In the genomic region with DNA sequence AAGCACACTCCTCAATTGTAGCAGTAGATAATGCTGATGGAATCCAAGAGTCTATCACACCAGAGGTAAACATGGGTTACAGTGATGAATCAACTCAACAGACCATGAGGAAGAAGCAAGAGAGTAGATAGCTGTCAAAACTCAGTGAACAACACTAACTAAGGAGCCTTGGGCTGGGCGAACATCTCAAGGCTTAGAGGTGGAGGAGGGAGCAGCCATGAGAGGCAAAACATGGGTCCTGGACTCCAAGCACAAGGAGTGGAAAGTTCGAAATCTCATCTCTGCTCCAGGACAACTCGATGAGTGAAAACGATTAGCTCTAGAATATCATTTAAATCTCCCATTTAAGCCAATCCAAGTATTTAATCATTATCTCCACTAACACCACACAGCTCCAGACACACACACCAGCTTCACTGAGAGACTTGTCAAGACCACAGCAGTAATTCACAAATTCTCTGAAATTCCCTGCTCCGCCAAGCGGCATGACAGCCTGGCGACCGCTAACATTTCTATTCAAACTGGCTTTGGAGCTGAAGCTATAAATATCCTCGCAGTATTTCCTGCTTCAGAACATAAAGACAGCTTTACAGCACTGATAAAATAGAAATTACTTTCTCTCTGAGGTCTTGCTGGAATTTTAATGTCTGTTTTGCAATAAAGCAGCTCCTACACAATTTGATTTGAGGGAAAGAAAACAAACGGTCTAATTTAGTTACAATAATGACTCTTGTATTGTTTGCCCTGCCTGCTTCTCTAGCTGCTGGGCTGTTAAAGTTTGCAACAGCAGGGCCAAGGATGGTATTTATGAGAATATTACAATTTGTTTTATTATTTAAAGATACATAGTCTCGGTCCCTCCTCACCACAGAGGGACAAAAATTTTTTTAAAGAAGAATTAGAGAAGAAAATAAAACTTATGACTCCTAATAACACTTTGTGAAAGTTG, we compare ENCODE assay signal across 11 mouse cellular contexts.
DNase-seq lines count a peak whose midpoint lies in the region; ATAC-seq and TF ChIP-seq lines count a peak whose summit lies in the region.
"Had no signal": no experiment of that assay in that cellular context is flagged by ENCODE, and none has a peak within 500 bp of the region (broad histone marks: within the 10 kb centered on the region; RNA-seq: fewer than 3 reads in every experiment).

No protein-coding gene starts in this region.

- H3K9me3 ChIP-seq in hindbrain, postnatal 0 days (ENCODE audit: low read length), result no peaks in the 10 kb centered on the region
- H3K9me3 ChIP-seq in hindbrain, embryonic 10.5 days, result no peaks in the 10 kb centered on the region
- H3K9me3 ChIP-seq in forebrain, postnatal 0 days (ENCODE audit: low read length), result no peaks in the 10 kb centered on the region
- H3K9me3 ChIP-seq in neural tube, embryonic 15.5 days (replicated peaks), result no peaks in the 10 kb centered on the region
- H3K9me3 ChIP-seq: limb, embryonic 15.5 days had no signal

- no peaks in the 10 kb centered on the region for H3K36me3 ChIP-seq in hindbrain, postnatal 0 days (ENCODE audit: insufficient read depth, low read length)
- H3K36me3 ChIP-seq in hindbrain, embryonic 10.5 days, result no peaks in the 10 kb centered on the region
- no peaks in the 10 kb centered on the region for H3K36me3 ChIP-seq in forebrain, postnatal 0 days (ENCODE audit: insufficient read depth)
- no peaks in the 10 kb centered on the region for H3K36me3 ChIP-seq in neural tube, embryonic 15.5 days
- H3K36me3 ChIP-seq: limb, embryonic 15.5 days had no signal

- no peak overlapping the region for H3K27ac ChIP-seq in hindbrain, postnatal 0 days
- no peak overlapping the region for H3K27ac ChIP-seq in hindbrain, embryonic 10.5 days
- H3K27ac ChIP-seq in forebrain, postnatal 0 days (ENCODE audit: low read depth, low read length), result peak overlapping the region; percentile 70
- H3K27ac ChIP-seq in neural tube, embryonic 15.5 days (replicated peaks), result peak overlapping the region; percentile 63
- H3K27ac ChIP-seq: limb, embryonic 15.5 days had no signal

- ATAC-seq in hindbrain, postnatal 0 days, result no peak
- ATAC-seq in forebrain, postnatal 0 days, result peak; percentile 76
- peak; percentile 45 for ATAC-seq in neural tube, embryonic 15.5 days (ENCODE audit: low FRiP score)

- H3K9ac ChIP-seq in hindbrain, postnatal 0 days (replicated peaks; ENCODE audit: low read length), result no peak overlapping the region
- no peak overlapping the region for H3K9ac ChIP-seq in forebrain, postnatal 0 days
- H3K9ac ChIP-seq in neural tube, embryonic 15.5 days (replicated peaks), result no peak overlapping the region
- H3K9ac ChIP-seq: limb, embryonic 15.5 days had no signal

- no peak overlapping the region for H3K4me2 ChIP-seq in hindbrain, postnatal 0 days (ENCODE audit: low read depth, low read length)
- H3K4me2 ChIP-seq in forebrain, postnatal 0 days (ENCODE audit: low read depth), result peak overlapping the region; percentile 16; the same call in 1 of the 2 replicates
- peak overlapping the region; percentile 8 for H3K4me2 ChIP-seq in neural tube, embryonic 15.5 days
- H3K4me2 ChIP-seq: limb, embryonic 15.5 days had no signal

- peak; percentile 39 for DNase-seq in hindbrain, postnatal 0 days (ENCODE audit: low spot score)
- DNase-seq in hindbrain, embryonic 10.5 days (ENCODE audit: low spot score), result no peak
- DNase-seq in lung, postnatal 10 days, result peak; percentile 7
- no peak for DNase-seq in lung, postnatal 36 days
- DNase-seq in forebrain, postnatal 0 days, result peak; percentile 76
- DNase-seq in cerebellum, adult 8-10 months, result no peak
- DNase-seq in thymus, postnatal 25 days, result no peak
- DNase-seq: gastrocnemius, postnatal 14 days; thymus, adult 18-20 months had no signal

- WGBS in hindbrain, postnatal 0 days, result 68% methylated on average over 11 of the region's 11 CpGs
- 89% methylated on average over 11 of the region's 11 CpGs for WGBS in hindbrain, embryonic 10.5 days
- 29% methylated on average over 11 of the region's 11 CpGs for WGBS in forebrain, postnatal 0 days
- 15% methylated on average over 11 of the region's 11 CpGs for WGBS in neural tube, embryonic 15.5 days

- H3K4me1 ChIP-seq in hindbrain, postnatal 0 days (ENCODE audit: insufficient read depth, low read length), result no peaks in the 10 kb centered on the region
- H3K4me1 ChIP-seq in hindbrain, embryonic 10.5 days (replicated peaks), result no peaks in the 10 kb centered on the region
- H3K4me1 ChIP-seq in forebrain, postnatal 0 days (ENCODE audit: insufficient read depth), result 0 out of 2 replicates have a peak, but pooled peaks cover 7% of the 10 kb centered on the region
- H3K4me1 ChIP-seq in neural tube, embryonic 15.5 days, result peaks cover 12% of the 10 kb centered on the region
- H3K4me1 ChIP-seq: limb, embryonic 15.5 days had no signal

- H3K4me3 ChIP-seq in hindbrain, postnatal 0 days (ENCODE audit: low read length), result no peak overlapping the region
- H3K4me3 ChIP-seq in hindbrain, embryonic 10.5 days, result no peak overlapping the region
- H3K4me3 ChIP-seq in forebrain, postnatal 0 days (ENCODE audit: low read depth, low read length), result no peak overlapping the region
- H3K4me3 ChIP-seq in neural tube, embryonic 15.5 days (replicated peaks), result no peak overlapping the region
- H3K4me3 ChIP-seq: limb, embryonic 15.5 days had no signal

- no peak for TF ChIP-seq CTCF in hindbrain, postnatal 0 days (IDR thresholded peaks at IDR 0.05; ENCODE audit: low read depth)
- peak; percentile 32; the same call in 1 of the 2 replicates for TF ChIP-seq CTCF in forebrain, postnatal 0 days (IDR thresholded peaks at IDR 0.05; ENCODE audit: low read depth)

- no peaks in the 10 kb centered on the region for H3K27me3 ChIP-seq in hindbrain, postnatal 0 days (ENCODE audit: insufficient read depth, low read length)
- H3K27me3 ChIP-seq in hindbrain, embryonic 10.5 days (ENCODE audit: insufficient read depth, poor library complexity, severe bottlenecking), result no peaks in the 10 kb centered on the region
- H3K27me3 ChIP-seq in forebrain, postnatal 0 days (ENCODE audit: insufficient read depth, low read length), result no peaks in the 10 kb centered on the region
- H3K27me3 ChIP-seq in neural tube, embryonic 15.5 days (replicated peaks), result no peaks in the 10 kb centered on the region

Comparison
In these comparisons a context has a peak if more than half of its experiments do, and no peak if none do; other contexts are left out.
1. DNase-seq: peak in hindbrain, postnatal 0 days (single experiment), lung, postnatal 10 days (single experiment) and forebrain, postnatal 0 days (single experiment); none in hindbrain, embryonic 10.5 days (single experiment), lung, postnatal 36 days (single experiment), cerebellum, adult 8-10 months (single experiment) and thymus, postnatal 25 days (single experiment).
2. H3K27ac ChIP-seq: peak in forebrain, postnatal 0 days (single experiment) and neural tube, embryonic 15.5 days (single experiment); none in hindbrain, postnatal 0 days (single experiment) and hindbrain, embryonic 10.5 days (single experiment).